12 mouse cellular contexts compared by ENCODE assay signal in the genomic region with DNA sequence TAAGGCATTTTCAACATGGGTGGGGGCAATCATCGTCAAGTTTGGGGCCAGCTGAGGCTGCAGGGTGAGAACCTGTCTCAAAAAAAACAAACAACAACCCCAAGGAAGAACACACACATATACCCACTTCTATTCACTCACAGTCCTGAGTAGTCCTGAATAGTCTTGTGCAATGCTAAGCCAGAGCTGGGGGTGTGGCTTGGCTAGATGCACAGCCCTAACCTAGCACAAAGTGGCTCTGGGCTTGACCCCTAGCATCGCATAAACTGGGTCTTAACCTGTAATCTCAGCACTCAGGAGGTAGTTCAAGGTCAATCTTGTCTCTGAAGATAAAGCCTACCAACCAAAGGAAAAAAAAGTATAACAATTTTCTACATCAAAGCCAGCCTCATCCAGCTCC.
DNase-seq lines count a peak whose midpoint lies in the region; ATAC-seq and TF ChIP-seq lines count a peak whose summit lies in the region.
"Had no signal": no experiment of that assay in that cellular context is flagged by ENCODE, and none has a peak within 500 bp of the region (broad histone marks: within the 10 kb centered on the region; RNA-seq: fewer than 3 reads in every experiment).

No protein-coding gene starts in this region.

- DNase-seq in embryonic facial prominence, embryonic 10.5 days (ENCODE audit: low spot score), result no peak
- peak; percentile 78 for DNase-seq in lung, postnatal 25 days (ENCODE audit: low spot score)
- no peak for DNase-seq in spleen, adult 18-20 months
- DNase-seq in left cerebral cortex, adult 18-20 months (ENCODE audit: low spot score in 2 of 2), result no peak
- DNase-seq: gastrocnemius, postnatal 14 days had no signal

- peaks cover 39% of the 10 kb centered on the region for H3K4me1 ChIP-seq in forebrain, embryonic 12.5 days
- peaks cover 25% of the 10 kb centered on the region for H3K4me1 ChIP-seq in forebrain, embryonic 16.5 days (replicated peaks; ENCODE audit: control insufficient read depth, insufficient read depth, low read length)
- H3K4me1 ChIP-seq in E14TG2a.4 (replicated peaks; ENCODE audit: low read depth, low read length), result peaks cover 90% of the 10 kb centered on the region
- peaks cover 46% of the 10 kb centered on the region for H3K4me1 ChIP-seq in embryonic facial prominence, embryonic 10.5 days

- ATAC-seq in forebrain, embryonic 12.5 days (ENCODE audit: low FRiP score), result no peak; the same call in 1 of the 2 replicates
- no peak for ATAC-seq in forebrain, embryonic 16.5 days
- ATAC-seq: CD4-positive, CD25-positive, alpha-beta regulatory T cell, adult 4 months; hindbrain, embryonic 16.5 days had no signal

- no peak overlapping the region for H3K4me2 ChIP-seq in forebrain, embryonic 12.5 days
- no peak overlapping the region for H3K4me2 ChIP-seq in forebrain, embryonic 16.5 days (ENCODE audit: low read length)
- H3K4me2 ChIP-seq: neural tube, embryonic 13.5 days had no signal

- no peaks in the 10 kb centered on the region for H3K27me3 ChIP-seq in forebrain, embryonic 12.5 days
- no peaks in the 10 kb centered on the region for H3K27me3 ChIP-seq in forebrain, embryonic 16.5 days (replicated peaks; ENCODE audit: control insufficient read depth, insufficient read depth, low read length)
- no peaks in the 10 kb centered on the region for H3K27me3 ChIP-seq in E14TG2a.4 (ENCODE audit: insufficient read depth, low read length)
- no peaks in the 10 kb centered on the region for H3K27me3 ChIP-seq in embryonic facial prominence, embryonic 10.5 days (replicated peaks; ENCODE audit: low read depth, poor library complexity, severe bottlenecking)
- H3K27me3 ChIP-seq: neural tube, embryonic 13.5 days had no signal

- H3K9me3 ChIP-seq in forebrain, embryonic 12.5 days, result no peaks in the 10 kb centered on the region
- no peaks in the 10 kb centered on the region for H3K9me3 ChIP-seq in forebrain, embryonic 16.5 days (ENCODE audit: control insufficient read depth, low read length)
- H3K9me3 ChIP-seq in E14TG2a.4 (ENCODE audit: low read length), result no peaks in the 10 kb centered on the region
- H3K9me3 ChIP-seq in embryonic facial prominence, embryonic 10.5 days, result no peaks in the 10 kb centered on the region
- H3K9me3 ChIP-seq: neural tube, embryonic 13.5 days had no signal

- no peak for TF ChIP-seq CTCF in E14TG2a.4 (conservative IDR thresholded peaks at IDR 0.05; ENCODE audit: low read length)

- no peak overlapping the region for H3K9ac ChIP-seq in forebrain, embryonic 12.5 days
- H3K9ac ChIP-seq in forebrain, embryonic 16.5 days (replicated peaks; ENCODE audit: low read depth, low read length), result no peak overlapping the region
- H3K9ac ChIP-seq: neural tube, embryonic 13.5 days had no signal

- H3K27ac ChIP-seq in forebrain, embryonic 12.5 days, result peak overlapping the region; percentile 42; the same call in 1 of the 2 replicates
- no peak overlapping the region for H3K27ac ChIP-seq in forebrain, embryonic 16.5 days (ENCODE audit: low read length)
- H3K27ac ChIP-seq in embryonic facial prominence, embryonic 10.5 days (replicated peaks), result 0 out of 2 replicates have a peak overlapping the region, but pooled peaks have one; percentile 59
- H3K27ac ChIP-seq: neural tube, embryonic 13.5 days had no signal

- no peak overlapping the region for H3K4me3 ChIP-seq in forebrain, embryonic 12.5 days (replicated peaks)
- no peak overlapping the region for H3K4me3 ChIP-seq in forebrain, embryonic 16.5 days (replicated peaks; ENCODE audit: low read length)
- peak overlapping the region; percentile 45 for H3K4me3 ChIP-seq in E14TG2a.4 (replicated peaks; ENCODE audit: low read length)
- H3K4me3 ChIP-seq in embryonic facial prominence, embryonic 10.5 days, result no peak overlapping the region
- H3K4me3 ChIP-seq: erythroblast, embryonic 14.5 days; neural tube, embryonic 13.5 days had no signal

- 34% methylated on average over 2 of the region's 2 CpGs for WGBS in forebrain, embryonic 12.5 days
- 42% methylated on average over 2 of the region's 2 CpGs for WGBS in forebrain, embryonic 16.5 days
- 64% methylated on average over 2 of the region's 2 CpGs for WGBS in embryonic facial prominence, embryonic 10.5 days

- no peaks in the 10 kb centered on the region for H3K36me3 ChIP-seq in forebrain, embryonic 12.5 days (replicated peaks)
- H3K36me3 ChIP-seq in forebrain, embryonic 16.5 days (ENCODE audit: control insufficient read depth, insufficient read depth), result no peaks in the 10 kb centered on the region
- peaks cover 7% of the 10 kb centered on the region for H3K36me3 ChIP-seq in E14TG2a.4 (ENCODE audit: insufficient read depth, low read length)
- no peaks in the 10 kb centered on the region for H3K36me3 ChIP-seq in embryonic facial prominence, embryonic 10.5 days (replicated peaks)
- H3K36me3 ChIP-seq: neural tube, embryonic 13.5 days had no signal
